Mouse (Mus musculus): ENCODE data around the gene Tmem38b. TPM values are rescaled to one million over a fixed set of nuclear protein-coding genes. Genes with fewer than 3 reads are reported as not detected.

The Tmem38b gene
- 10 to 100 TPM; 11.0 to 14.0 TPM for total RNA-seq (2021)
- long read RNA-seq, experiment 1, transcript Tmem38b-201 (6 exons, 2,862 nt), result major isoform, 5 of 7 reads
- long read RNA-seq, experiment 1, partial matches to known transcripts, result 1 of 7 reads
- long read RNA-seq, experiment 1, other reads (novel, unspliced or antisense), result 1 of 7 reads
- long read RNA-seq, experiment 2, transcript Tmem38b-201 (6 exons, 2,862 nt), result major isoform, 8 of 11 reads
- long read RNA-seq, experiment 2, partial matches to known transcripts, result 2 of 11 reads
- long read RNA-seq, experiment 2, other reads (novel, unspliced or antisense), result 1 of 11 reads

GRCm38 (mm10) chr4:53825821-53826605 is at the start of gene Tmem38b:
Tmem38b (plus strand) TSS chr4:53826045.
- Histone ChIP-seq H3K27ac (peak within 1 kb of the TSS; percentile 90), H3K4me3 (peak within 1 kb of the TSS; percentile 100)
- DNase-seq (ENCODE audit: extremely low spot score in 1 of 2, low spot score in 2 of 2), result peak; percentile 72 to 74
- peak; percentile 34 for TF ChIP-seq CTCF (IDR thresholded peaks at IDR 0.05)
- intact Hi-C loops (cut with DNase I), result loop anchor here (5.0 kb wide), 1 partner anchor 69 kb away; no protein-coding TSS in a partner anchor

DNA sequence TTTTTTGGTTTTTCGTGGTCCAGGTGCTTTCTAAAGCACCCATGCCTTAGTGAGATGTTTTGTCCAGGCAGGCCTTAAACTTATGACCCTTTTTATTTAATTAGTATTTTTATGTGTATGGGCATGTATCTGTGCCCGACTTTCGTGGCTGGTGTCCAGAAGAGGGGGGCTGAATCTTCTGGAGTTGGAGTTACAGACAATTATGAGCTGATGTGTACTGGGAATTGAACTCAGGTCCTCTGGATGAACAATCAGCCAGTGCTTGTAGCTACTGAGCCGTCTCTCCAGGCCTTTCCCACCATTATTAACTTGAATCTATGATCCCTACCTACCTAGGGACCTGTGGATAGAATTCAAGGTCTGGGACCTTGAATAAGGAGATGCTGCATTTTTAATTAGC is 44.4 kb upstream of the Tmem38b start:
- no peak overlapping the region for H3K4me3 ChIP-seq
- no peak for DNase-seq (ENCODE audit: extremely low spot score in 1 of 2, low spot score in 2 of 2)
- no peak for TF ChIP-seq CTCF (IDR thresholded peaks at IDR 0.05)
- no peak overlapping the region for H3K27ac ChIP-seq
- intact Hi-C loops (cut with DNase I), result no loop called here

DNA sequence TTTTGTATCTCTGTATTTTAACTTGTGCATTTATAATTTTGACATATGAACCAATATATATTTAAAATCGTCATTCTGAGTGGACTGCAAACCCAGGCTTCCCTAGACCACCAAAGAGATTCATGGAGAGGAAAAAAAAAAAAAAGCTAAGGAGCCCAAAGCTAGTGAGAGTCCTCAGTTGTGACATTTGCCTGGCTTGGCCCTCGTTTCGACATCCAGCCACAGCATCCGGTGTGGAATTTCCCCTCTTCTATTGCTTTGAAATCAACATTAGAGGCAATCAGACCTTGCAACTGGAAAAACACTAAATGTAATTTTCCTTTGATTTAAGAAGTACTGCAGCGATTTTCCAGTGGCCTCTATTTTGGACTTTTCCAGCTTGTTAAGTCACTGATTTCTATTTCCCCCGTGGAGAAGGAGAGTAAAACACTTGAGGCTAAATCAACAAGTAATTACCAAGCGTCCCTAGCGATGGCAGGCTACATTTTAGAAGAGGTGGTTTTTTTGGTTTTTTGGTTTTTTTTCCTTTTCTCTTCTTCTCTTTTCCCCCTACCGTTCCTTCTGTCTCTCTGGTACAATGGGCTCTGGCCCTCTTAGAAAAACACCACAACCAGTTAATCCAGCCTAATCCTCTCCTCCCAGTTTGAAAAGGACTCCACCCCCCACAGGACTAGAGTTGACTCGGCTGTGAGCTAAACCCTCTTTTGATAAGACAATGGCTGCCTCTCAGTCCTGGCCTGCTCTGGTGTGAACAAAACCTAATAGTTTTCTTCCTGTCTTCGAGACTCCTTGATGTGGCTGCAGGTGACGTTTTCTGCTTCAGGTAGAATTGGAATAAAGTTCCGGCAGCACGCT is 43.4 kb upstream of the Tmem38b start:
- DNase-seq (ENCODE audit: extremely low spot score in 1 of 2, low spot score in 2 of 2), result no peak
- no peak for TF ChIP-seq CTCF (IDR thresholded peaks at IDR 0.05)
- intact Hi-C loops (cut with DNase I), result no loop called here
- Histone ChIP-seq H3K4me3 (no peak overlapping the region), H3K27ac (no peak overlapping the region)

DNA sequence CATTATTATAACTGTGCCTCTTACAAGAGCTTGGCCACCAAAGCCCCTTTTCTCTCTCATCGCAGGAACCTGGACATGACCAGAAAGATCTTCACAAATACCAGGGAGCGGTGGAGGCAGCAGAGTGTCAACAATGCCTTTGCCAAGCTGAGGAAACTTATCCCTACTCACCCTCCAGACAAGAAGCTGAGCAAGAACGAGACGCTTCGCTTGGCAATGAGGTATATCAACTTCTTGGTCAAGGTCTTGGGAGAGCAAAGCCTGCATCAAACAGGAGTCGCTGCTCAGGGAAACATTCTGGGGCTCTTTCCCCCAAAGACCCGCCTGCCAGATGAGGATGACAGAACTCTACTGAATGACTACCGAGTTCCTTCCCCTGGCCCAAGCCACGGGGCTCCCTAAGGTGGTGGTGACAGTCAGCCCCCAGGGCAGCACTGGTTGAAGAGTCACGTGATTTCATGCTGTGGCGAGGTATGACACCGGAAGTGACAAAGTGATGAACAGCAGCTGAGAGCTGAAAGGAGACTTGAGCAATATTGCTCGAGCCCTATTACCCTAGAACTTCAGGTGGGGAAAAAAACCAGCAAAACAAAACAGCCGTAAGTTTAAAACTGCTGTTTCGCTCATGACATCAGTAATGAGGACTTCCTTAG is 40.0 kb upstream of the Tmem38b start:
- Histone ChIP-seq H3K4me3 (no peak overlapping the region), H3K27ac (no peak overlapping the region)
- TF ChIP-seq CTCF (IDR thresholded peaks at IDR 0.05), result no peak
- intact Hi-C loops (cut with DNase I), result no loop called here
- DNase-seq (ENCODE audit: extremely low spot score in 1 of 2, low spot score in 2 of 2), result no peak

- TF ChIP-seq CTCF (IDR thresholded peaks at IDR 0.05), result no peak
- H3K27ac ChIP-seq, result no peak overlapping the region
- intact Hi-C loops (cut with DNase I), result no loop called here
- DNase-seq (ENCODE audit: extremely low spot score in 1 of 2, low spot score in 2 of 2), result no peak
- H3K4me3 ChIP-seq, result no peak overlapping the region
These were observed 39.0 kb upstream of the Tmem38b start for GRCm38 (mm10) chr4:53786851-53787250.

DNA sequence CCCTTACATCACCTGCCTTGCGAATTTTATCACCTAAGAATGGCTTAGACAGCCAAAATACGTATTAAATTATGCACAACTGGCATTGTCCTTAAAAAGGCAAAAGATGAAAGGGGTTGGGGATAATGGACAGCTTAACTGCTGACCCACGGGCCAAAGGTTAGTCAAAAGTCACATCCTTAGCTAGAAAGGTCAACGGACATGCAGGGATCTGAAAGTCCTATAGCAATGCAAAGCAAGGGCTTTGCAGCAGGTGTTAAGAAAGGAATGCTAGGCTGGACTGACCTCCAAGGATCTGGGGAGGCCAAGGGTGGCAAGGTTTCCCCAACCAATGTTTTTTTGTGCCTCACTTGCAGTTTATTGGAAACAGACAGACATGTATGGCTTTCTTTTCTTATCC is 36.5 kb upstream of the Tmem38b start:
- no peak overlapping the region for H3K27ac ChIP-seq
- no peak for DNase-seq (ENCODE audit: extremely low spot score in 1 of 2, low spot score in 2 of 2)
- intact Hi-C loops (cut with DNase I), result no loop called here
- no peak for TF ChIP-seq CTCF (IDR thresholded peaks at IDR 0.05)
- H3K4me3 ChIP-seq, result no peak overlapping the region

- no peak for DNase-seq (ENCODE audit: extremely low spot score in 1 of 2, low spot score in 2 of 2)
- no peak for TF ChIP-seq CTCF (IDR thresholded peaks at IDR 0.05)
- Histone ChIP-seq H3K4me3 (no peak overlapping the region), H3K27ac (no peak overlapping the region)
- intact Hi-C loops (cut with DNase I), result no loop called here
These were observed 31.4 kb upstream of the Tmem38b start for GRCm38 (mm10) chr4:53794257-53794966.

DNA sequence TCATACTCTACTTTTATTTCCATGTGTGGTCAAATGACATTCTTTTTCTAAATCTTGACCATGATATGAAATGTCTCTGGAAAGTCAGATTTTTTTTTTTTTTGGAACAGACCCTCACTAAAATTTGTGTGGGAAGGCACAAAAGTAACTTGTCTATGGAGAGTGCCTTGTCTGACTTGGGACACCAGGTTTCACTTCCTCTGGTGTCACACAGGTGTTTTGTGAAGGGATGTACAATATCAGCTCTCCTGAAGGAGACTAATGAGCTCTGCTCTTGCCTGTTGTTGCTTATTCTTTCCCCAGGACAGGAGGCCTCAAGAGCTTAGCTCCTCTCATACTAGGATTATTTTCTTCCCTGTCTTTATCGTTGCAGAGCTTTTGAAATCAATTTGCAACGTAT is 30.8 kb upstream of the Tmem38b start:
- no peak overlapping the region for H3K27ac ChIP-seq
- intact Hi-C loops (cut with DNase I), result no loop called here

DNA sequence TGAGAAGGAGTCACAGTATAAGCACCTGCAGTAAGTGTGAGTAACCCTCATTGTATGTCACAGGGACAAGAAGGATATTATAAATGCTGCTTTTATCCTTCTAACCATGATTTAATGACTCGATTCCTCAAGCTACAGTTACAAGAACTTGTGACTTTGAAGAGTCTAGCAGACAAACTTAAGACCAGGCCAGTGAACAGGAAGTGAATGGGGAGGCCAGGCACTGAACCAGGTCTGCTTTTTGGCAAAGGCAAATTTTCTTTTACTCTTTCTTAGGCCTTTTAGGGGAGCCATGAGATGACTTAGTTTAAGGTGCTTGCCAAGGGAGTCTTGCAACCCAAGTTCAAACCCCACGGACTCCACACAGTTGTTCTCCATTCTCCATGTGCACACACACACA is 30.1 kb upstream of the Tmem38b start:
- no peak for DNase-seq (ENCODE audit: extremely low spot score in 1 of 2, low spot score in 2 of 2)
- H3K27ac ChIP-seq, result no peak overlapping the region
- intact Hi-C loops (cut with DNase I), result no loop called here
- no peak for TF ChIP-seq CTCF (IDR thresholded peaks at IDR 0.05)
- H3K4me3 ChIP-seq, result no peak overlapping the region

More for the DNA sequence above, 30.8 kb upstream of the Tmem38b start:
- TF ChIP-seq CTCF (IDR thresholded peaks at IDR 0.05), result no peak
- H3K4me3 ChIP-seq, result no peak overlapping the region
- DNase-seq (ENCODE audit: extremely low spot score in 1 of 2, low spot score in 2 of 2), result no peak

- H3K27ac ChIP-seq, result no peak overlapping the region
These were observed 28.7 kb upstream of the Tmem38b start for GRCm38 (mm10) chr4:53796865-53797772.

More at GRCm38 (mm10) chr4:53796865-53797772, 28.7 kb upstream of the Tmem38b start:
- DNase-seq (ENCODE audit: extremely low spot score in 1 of 2, low spot score in 2 of 2), result no peak
- TF ChIP-seq CTCF (IDR thresholded peaks at IDR 0.05), result no peak
- intact Hi-C loops (cut with DNase I), result no loop called here
- H3K4me3 ChIP-seq, result no peak overlapping the region

Measured in left cerebral cortex, adult 2 months (tissue).